Mouse (Mus musculus): ENCODE measurements around the gene Sirt2.

Sirt2 gene

GRCm38 (mm10) chr7:28766173-28766879, at the start of gene Sirt2:
TSS of gene Sirt2 (plus strand) at chr7:28766735.
- POLR2A ChIA-PET = interaction anchor here in 3 of 4 experiments (0.5 to 5.5 kb wide), 84 partner anchors 8 to 1217 kb away, joined by 3 to 40 read pairs (median 4); partner anchors contain the start of genes Mrps12 (in 3 of the 3), Sars2 (in 3 of the 3), Ccer2 (in 2 of the 3) and Actn4 (in 1 of the 3)
- CTCF ChIA-PET = interaction anchor here (0.5 to 1.7 kb wide), 22 partner anchors 9 to 329 kb away, joined by 3 to 23 read pairs (median 3); partner anchors contain the start of genes Mrps12 (in 3 of the 4), Sars2 (in 3 of the 4), Eif3k (in 1 of the 4) and Fbxo17 (in 1 of the 4)

- POLR2A ChIA-PET = interaction anchor here in 3 of 4 experiments (0.5 to 5.9 kb wide), 26 partner anchors 9 to 1480 kb away, joined by 3 to 77 read pairs (median 4); partner anchors contain the start of genes Mrps12 (in 2 of the 3), Sars2 (in 2 of the 3), Acp7 (in 1 of the 3) and Fbxo27 (in 1 of the 3)
- CTCF ChIA-PET = interaction anchor here in 3 of 4 experiments (0.6 to 1.6 kb wide), 4 partner anchors 24 to 71 kb away, joined by 3 to 7 read pairs (median 5); partner anchors contain the start of genes Mrps12 (in 2 of the 3) and Sars2 (in 2 of the 3)
Observed at GRCm38 (mm10) chr7:28717726-28718125, 48.8 kb upstream of the Sirt2 start.

- ChIA-PET POLR2A (interaction anchor here in 3 of 4 experiments (0.6 to 5.1 kb wide), 37 partner anchors 8 to 1374 kb away, joined by 3 to 44 read pairs (median 4); partner anchors contain the start of genes Fbxo27 (in 1 of the 3), Mrps12 (in 1 of the 3) and Sars2 (in 1 of the 3)), CTCF (interaction anchor here (0.5 to 1.7 kb wide), 9 partner anchors 8 to 149 kb away, joined by 3 to 5 read pairs (median 3); partner anchors contain the start of genes Mrps12 (in 1 of the 4) and Sars2 (in 1 of the 4))
Observed at GRCm38 (mm10) chr7:28719159-28719558, 47.4 kb upstream of the Sirt2 start.

- ChIA-PET CTCF (interaction anchor here (0.5 to 1.7 kb wide), 8 partner anchors 9 to 151 kb away, joined by 3 to 5 read pairs (median 3); no protein-coding TSS in a partner anchor), POLR2A (interaction anchor here in 3 of 4 experiments (0.6 to 5.1 kb wide), 28 partner anchors 8 to 699 kb away, joined by 3 to 44 read pairs (median 4); partner anchors contain the start of genes Fbxo27 (in 1 of the 3), Mrps12 (in 1 of the 3) and Sars2 (in 1 of the 3))
Observed at GRCm38 (mm10) chr7:28719650-28720049, 46.9 kb upstream of the Sirt2 start.

GRCm38 (mm10) chr7:28720753-28721537, 45.6 kb upstream of the Sirt2 start:
- ChIA-PET POLR2A (interaction anchor here in 2 of 4 experiments (0.8 to 1.6 kb wide), 10 partner anchors 10 to 61 kb away, joined by 3 to 8 read pairs (median 4); partner anchors contain the start of gene Fbxo27 (in 1 of the 2)), CTCF (interaction anchor here in 2 of 4 experiments (0.6 to 1.7 kb wide), 5 partner anchors 10 to 551 kb away, joined by 3 to 7 read pairs (median 4); no protein-coding TSS in a partner anchor)

- ChIA-PET CTCF (no interaction called here), POLR2A (interaction anchor here in 1 of 4 experiments (1.4 kb wide), 2 partner anchors 8 to 21 kb away, joined by 3 read pairs; no protein-coding TSS in a partner anchor)
Observed at GRCm38 (mm10) chr7:28722079-28722478, 44.5 kb upstream of the Sirt2 start.

- ChIA-PET CTCF (interaction anchor here (0.5 to 1.1 kb wide), 5 partner anchors 14 to 123 kb away, joined by 3 to 4 read pairs (median 4); partner anchors contain the start of genes Mrps12 (in 1 of the 4) and Sars2 (in 1 of the 4)), POLR2A (interaction anchor here in 3 of 4 experiments (0.6 to 2.8 kb wide), 19 partner anchors 8 to 286 kb away, joined by 3 to 10 read pairs (median 3); partner anchors contain the start of genes Eif3k (in 1 of the 3), Fbxo17 (in 1 of the 3), Fbxo27 (in 1 of the 3) and Map4k1 (in 1 of the 3))
Observed at GRCm38 (mm10) chr7:28724613-28725012, 41.9 kb upstream of the Sirt2 start.

- ChIA-PET POLR2A (interaction anchor here in 1 of 4 experiments (1.1 to 1.9 kb wide), 3 partner anchors 9 to 51 kb away, joined by 3 to 5 read pairs (median 4); no protein-coding TSS in a partner anchor), CTCF (interaction anchor here in 1 of 4 experiments (1.4 kb wide), 1 partner anchor 129 kb away, joined by 5 read pairs; the partner anchor contains the start of genes Pak4 and Samd4b)
Observed at GRCm38 (mm10) chr7:28726600-28726999, 39.9 kb upstream of the Sirt2 start.

GRCm38 (mm10) chr7:28727649-28728340, 38.7 kb upstream of the Sirt2 start:
- CTCF ChIA-PET = interaction anchor here (0.6 to 1.8 kb wide), 19 partner anchors 8 to 1220 kb away, joined by 3 to 10 read pairs (median 4); partner anchors contain the start of genes Fbxo17 (in 1 of the 4), Gmfg (in 1 of the 4), Mrps12 (in 1 of the 4) and Pak4 (in 1 of the 4)
- POLR2A ChIA-PET = interaction anchor here (0.5 to 2.0 kb wide), 20 partner anchors 9 to 665 kb away, joined by 3 to 11 read pairs (median 3); partner anchors contain the start of genes Mrps12 (in 2 of the 4), Sars2 (in 2 of the 4), Fbxo17 (in 1 of the 4) and Pak4 (in 1 of the 4)

GRCm38 (mm10) chr7:28732341-28733142, 34.0 kb upstream of the Sirt2 start:
- POLR2A ChIA-PET = interaction anchor here in 3 of 4 experiments (0.5 to 5.2 kb wide), 69 partner anchors 8 to 1225 kb away, joined by 3 to 37 read pairs (median 4); partner anchors contain the start of genes Fbxo17 (in 3 of the 3), Mrps12 (in 3 of the 3), Sars2 (in 3 of the 3) and Med29 (in 2 of the 3)
- CTCF ChIA-PET = interaction anchor here in 2 of 4 experiments (0.5 to 2.7 kb wide), 9 partner anchors 10 to 233 kb away, joined by 3 to 22 read pairs (median 3); partner anchors contain the start of genes Mrps12 (in 2 of the 2) and Sars2 (in 2 of the 2)

- ChIA-PET CTCF (interaction anchor here in 2 of 4 experiments (0.8 to 2.7 kb wide), 7 partner anchors 9 to 137 kb away, joined by 3 to 22 read pairs (median 4); partner anchors contain the start of genes Mrps12 (in 2 of the 2) and Sars2 (in 2 of the 2)), POLR2A (interaction anchor here in 3 of 4 experiments (0.5 to 5.2 kb wide), 58 partner anchors 9 to 1226 kb away, joined by 3 to 37 read pairs (median 4); partner anchors contain the start of genes Fbxo17 (in 3 of the 3), Mrps12 (in 3 of the 3), Sars2 (in 3 of the 3) and Pak4 (in 2 of the 3))
Observed at GRCm38 (mm10) chr7:28733211-28733610, 33.3 kb upstream of the Sirt2 start.

GRCm38 (mm10) chr7:28735701-28736100, 30.8 kb upstream of the Sirt2 start:
- CTCF ChIA-PET = interaction anchor here in 2 of 4 experiments (0.5 to 1.6 kb wide), 10 partner anchors 8 to 558 kb away, joined by 3 to 5 read pairs (median 3); partner anchors contain the start of genes Gmfg (in 1 of the 2) and Sirt2 (in 1 of the 2)
- POLR2A ChIA-PET = interaction anchor here in 2 of 4 experiments (0.6 to 5.2 kb wide), 55 partner anchors 9 to 571 kb away, joined by 3 to 36 read pairs (median 4); partner anchors contain the start of genes Fbxo17 (in 2 of the 2), Sirt2 (in 2 of the 2), Dyrk1b (in 1 of the 2) and Eif3k (in 1 of the 2)

GRCm38 (mm10) chr7:28739829-28740228, 26.7 kb upstream of the Sirt2 start:
- POLR2A ChIA-PET = interaction anchor here in 2 of 4 experiments (0.8 to 1.7 kb wide), 5 partner anchors 12 to 73 kb away, joined by 3 to 5 read pairs (median 3); partner anchors contain the start of gene Sirt2 (in 1 of the 2)
- CTCF ChIA-PET = interaction anchor here in 2 of 4 experiments (0.5 to 1.1 kb wide), 3 partner anchors 9 to 64 kb away, joined by 3 to 5 read pairs (median 3); no protein-coding TSS in a partner anchor

GRCm38 (mm10) chr7:28740949-28741348, 25.6 kb upstream of the Sirt2 start:
- CTCF ChIA-PET = interaction anchor here in 3 of 4 experiments (0.7 to 1.9 kb wide), 5 partner anchors 65 to 504 kb away, joined by 3 to 4 read pairs (median 3); no protein-coding TSS in a partner anchor
- POLR2A ChIA-PET = interaction anchor here in 3 of 4 experiments (0.7 to 3.1 kb wide), 21 partner anchors 8 to 390 kb away, joined by 3 to 38 read pairs (median 5); partner anchors contain the start of genes Ccer2 (in 1 of the 3), Fbxo27 (in 1 of the 3), Med29 (in 1 of the 3) and Paf1 (in 1 of the 3)

All from embryonic stem cell, embryonic (primary cell).